Mouse (Mus musculus) urinary bladder, postnatal 4 days (tissue): ENCODE measurements around the gene Ppp1r15a.

Experiments used
- DNase-seq, 2 experiments: peaks; one replicate each; pipeline ENCODE4 v3.0.0; 2021 to 2022; ENCODE audit warnings: low spot score in 2 of 2

Gene Ppp1r15a

GRCm38 (mm10) chr7:45525809-45526473, at the start of gene Ppp1r15a, which contains the start of gene Plekha4:
Gene Ppp1r15a (minus strand): TSS chr7:45526268.
Gene Plekha4 (plus strand): TSS chr7:45526330.
- peak; percentile 90 to 96 for DNase-seq

GRCm38 (mm10) chr7:45574472-45575379, 48.7 kb upstream of the Ppp1r15a start:
- no peak for DNase-seq

- DNase-seq: no peak
Observed at GRCm38 (mm10) chr7:45573954-45574353, 47.9 kb upstream of the Ppp1r15a start.

- no peak for DNase-seq
Observed at GRCm38 (mm10) chr7:45571966-45572365, 45.9 kb upstream of the Ppp1r15a start.

- DNase-seq: peak; percentile 68 to 71
Observed at GRCm38 (mm10) chr7:45570103-45570741, 44.2 kb upstream of the Ppp1r15a start, which contains the start of gene Bcat2. Gene Bcat2 (plus strand): TSS chr7:45570153.

- DNase-seq: no peak
Observed at GRCm38 (mm10) chr7:45568601-45569473, 42.8 kb upstream of the Ppp1r15a start.

- peak; percentile 86 to 92 for DNase-seq
Observed at GRCm38 (mm10) chr7:45567780-45568516, 41.9 kb upstream of the Ppp1r15a start.

GRCm38 (mm10) chr7:45567112-45567779, 41.2 kb upstream of the Ppp1r15a start:
- no peak for DNase-seq

GRCm38 (mm10) chr7:45565446-45565845, 39.4 kb upstream of the Ppp1r15a start:
- no peak for DNase-seq

- DNase-seq: no peak
Observed at GRCm38 (mm10) chr7:45564811-45565210, 38.7 kb upstream of the Ppp1r15a start.

- DNase-seq: no peak
Observed at GRCm38 (mm10) chr7:45561624-45562520, 35.8 kb upstream of the Ppp1r15a start.

- DNase-seq: peak; percentile 66 to 84
Observed at GRCm38 (mm10) chr7:45560843-45561623, 35.0 kb upstream of the Ppp1r15a start.

- DNase-seq: no peak
Observed at GRCm38 (mm10) chr7:45560241-45560640, 34.2 kb upstream of the Ppp1r15a start.

GRCm38 (mm10) chr7:45558907-45559306, 32.8 kb upstream of the Ppp1r15a start:
- peak in 1 of 2 experiments; percentile 41 for DNase-seq

GRCm38 (mm10) chr7:45555787-45556186, 29.7 kb upstream of the Ppp1r15a start:
- DNase-seq: peak; percentile 70 to 82

- DNase-seq: no peak
Observed at GRCm38 (mm10) chr7:45554744-45555143, 28.7 kb upstream of the Ppp1r15a start, which contains the start of gene Hsd17b14. Gene Hsd17b14 (plus strand): TSS chr7:45554893.

GRCm38 (mm10) chr7:45553990-45554389, 27.9 kb upstream of the Ppp1r15a start:
- no peak for DNase-seq

- DNase-seq: no peak
Observed at GRCm38 (mm10) chr7:45553519-45553918, 27.5 kb upstream of the Ppp1r15a start.
